Mouse (Mus musculus) CH12.LX (cell line): Measurements from ENCODE around the gene Exosc10. TPM values are rescaled to one million over a fixed set of nuclear protein-coding genes. Genes with fewer than 3 reads are reported as not detected.

ENCODE experiments used
- DNase-seq: peaks from one replicate; pipeline ENCODE4 v3.0.0-alpha.2; 2013; ENCODE audit errors: extremely low read depth
- H3K27ac ChIP-seq: 2 replicates; pipeline ENCODE4 v1.5.1; 2012; ENCODE audit warnings: low read depth, mild to moderate bottlenecking, control low read depth, moderate library complexity; ENCODE audit not compliant: insufficient read depth
- H3K27me3 ChIP-seq: replicated peaks from 2 replicates; pipeline ENCODE3; 2012; ENCODE audit warnings: inconsistent platforms
- H3K36me3 ChIP-seq, 2 experiments: replicated peaks in 1 of 2; 2 replicates each; pipeline versions ENCODE3 to v1.6.1; 2012; ENCODE audit warnings: inconsistent platforms in 1 of 2, low read length in 1 of 2, mild to moderate bottlenecking in 1 of 2, mixed read lengths in 1 of 2, moderate library complexity in 1 of 2; ENCODE audit not compliant: control insufficient read depth in 1 of 2, insufficient read depth in 1 of 2
- H3K4me1 ChIP-seq, 2 experiments: 2 replicates each; pipeline ENCODE4 v1.6.1; 2012; ENCODE audit warnings: inconsistent platforms in 1 of 2, moderate library complexity in 1 of 2; ENCODE audit not compliant: insufficient read depth in 2 of 2, control insufficient read depth in 1 of 2
- H3K4me2 ChIP-seq: 2 replicates; pipeline ENCODE4 v1.6.1; 2012; ENCODE audit warnings: low read depth, mild to moderate bottlenecking, control low read depth; ENCODE audit not compliant: poor library complexity, insufficient read depth, severe bottlenecking
- H3K4me3 ChIP-seq, 3 experiments: fragments of 150-350 bp in 1 of 3; sonication (generic) in 1 of 3; replicated peaks in 1 of 3; 2 replicates each; pipeline versions ENCODE3 to v1.5.1; 2011 to 2012; ENCODE audit warnings: low read depth in 2 of 3, low read length in 2 of 3, mild to moderate bottlenecking in 2 of 3, moderate library complexity in 2 of 3, control low read depth in 1 of 3, improper control_type of control experiment in 1 of 3, inconsistent platforms in 1 of 3, mixed read lengths in 1 of 3; ENCODE audit not compliant: poor library complexity in 1 of 3
- H3K79me2 ChIP-seq: replicated peaks from 2 replicates; pipeline ENCODE4 v1.6.1; 2012; ENCODE audit warnings: mild to moderate bottlenecking, moderate library complexity; ENCODE audit not compliant: control insufficient read depth, poor library complexity, insufficient read depth, severe bottlenecking; ENCODE audit errors: extremely low read depth
- H3K9ac ChIP-seq: 2 replicates; pipeline ENCODE4 v1.6.1; 2012; ENCODE audit warnings: low read depth, mild to moderate bottlenecking, control low read depth, moderate library complexity; ENCODE audit not compliant: insufficient read depth
- H3K9me3 ChIP-seq: replicated peaks from 2 replicates; pipeline ENCODE3; 2012; ENCODE audit warnings: low read length, inconsistent platforms, mixed read lengths
- BHLHE40 ChIP-seq: IDR thresholded peaks from 2 replicates; pipeline ENCODE4 v1.6.1; 2011; ENCODE audit warnings: mild to moderate bottlenecking, low read depth, low read length, improper control_type of control experiment
- CHD1 ChIP-seq: IDR thresholded peaks from 2 replicates; pipeline ENCODE4 v1.6.1; 2012; ENCODE audit warnings: low read depth, low read length, improper control_type of control experiment, inconsistent platforms
- CHD2 ChIP-seq: IDR thresholded peaks from 2 replicates; pipeline ENCODE4 v1.6.1; 2011; ENCODE audit warnings: low read length, improper control_type of control experiment
- CTCF ChIP-seq, 2 experiments: IDR thresholded peaks in 1 of 2; conservative IDR thresholded peaks in 1 of 2; 2 replicates each; pipeline ENCODE4 v1.5.1; 2011 to 2012; ENCODE audit warnings: low read depth in 2 of 2, low read length in 2 of 2, improper control_type of control experiment in 1 of 2, inconsistent platforms in 1 of 2, mild to moderate bottlenecking in 1 of 2, moderate library complexity in 1 of 2
- ELF1 ChIP-seq: IDR thresholded peaks from 2 replicates; pipeline ENCODE4 v1.6.1; 2014; ENCODE audit warnings: low read depth, mild to moderate bottlenecking, inconsistent platforms, low read length, improper control_type of control experiment
- EP300 ChIP-seq: IDR thresholded peaks from 2 replicates; pipeline ENCODE4 v1.6.1; 2011; ENCODE audit warnings: low read length, improper control_type of control experiment
- ETS1 ChIP-seq: conservative IDR thresholded peaks from 2 replicates; pipeline ENCODE4 v1.6.1; 2012; ENCODE audit warnings: low read depth, mild to moderate bottlenecking, inconsistent platforms, low read length, improper control_type of control experiment, moderate library complexity
- HCFC1 ChIP-seq: IDR thresholded peaks from 2 replicates; pipeline ENCODE4 v1.6.1; 2012; ENCODE audit warnings: low read depth, mild to moderate bottlenecking, inconsistent platforms, low read length, improper control_type of control experiment
- IRF4 ChIP-seq: IDR thresholded peaks from 2 replicates; pipeline ENCODE4 v1.6.1; 2014; ENCODE audit warnings: low read depth, mild to moderate bottlenecking, inconsistent platforms, low read length, improper control_type of control experiment
- JUN ChIP-seq: IDR thresholded peaks from 2 replicates; pipeline ENCODE4 v1.6.1; 2011; ENCODE audit warnings: low read depth, mild to moderate bottlenecking, low read length, improper control_type of control experiment, moderate library complexity; ENCODE audit not compliant: insufficient read depth
- JUND ChIP-seq: conservative IDR thresholded peaks from 2 replicates; pipeline ENCODE4 v1.6.1; 2011; ENCODE audit warnings: low read depth, low read length, improper control_type of control experiment
- KAT2A ChIP-seq: IDR thresholded peaks from 2 replicates; pipeline ENCODE4 v1.6.1; 2012; ENCODE audit warnings: low read length, improper control_type of control experiment, inconsistent platforms; ENCODE audit not compliant: insufficient replicate concordance
- MAFK ChIP-seq: IDR thresholded peaks from 2 replicates; pipeline ENCODE4 v1.6.1; 2011; ENCODE audit warnings: low read length, improper control_type of control experiment; ENCODE audit not compliant: insufficient replicate concordance
- MAX ChIP-seq: IDR thresholded peaks from 2 replicates; pipeline ENCODE4 v1.6.1; 2011; ENCODE audit warnings: low read length, improper control_type of control experiment
- MAZ ChIP-seq: IDR thresholded peaks from 2 replicates; pipeline ENCODE4 v1.6.1; 2012; ENCODE audit warnings: low read depth, mild to moderate bottlenecking, inconsistent platforms, low read length, improper control_type of control experiment, moderate library complexity
- MEF2A ChIP-seq: IDR thresholded peaks from 2 replicates; pipeline ENCODE4 v1.6.1; 2014; ENCODE audit warnings: low read depth, mild to moderate bottlenecking, inconsistent platforms, low read length, improper control_type of control experiment, borderline replicate concordance
- MXI1 ChIP-seq: IDR thresholded peaks from 2 replicates; pipeline ENCODE4 v1.6.1; 2011; ENCODE audit warnings: mild to moderate bottlenecking, low read depth, low read length, improper control_type of control experiment
- MYC ChIP-seq: IDR thresholded peaks from 2 replicates; pipeline ENCODE4 v1.6.1; 2011; ENCODE audit warnings: low read depth, mild to moderate bottlenecking, improper control_type of control experiment, low read length
- NELFE ChIP-seq: IDR thresholded peaks from 2 replicates; pipeline ENCODE4 v1.6.1; 2011; ENCODE audit warnings: low read depth, low read length, improper control_type of control experiment
- NRF1 ChIP-seq: IDR thresholded peaks from 2 replicates; pipeline ENCODE4 v1.6.1; 2014; ENCODE audit warnings: low read depth, mild to moderate bottlenecking, inconsistent platforms, low read length, improper control_type of control experiment, moderate library complexity
- PAX5 ChIP-seq: IDR thresholded peaks from 2 replicates; pipeline ENCODE4 v1.6.1; 2012; ENCODE audit warnings: low read length, inconsistent platforms, mixed read lengths
- POLR2AphosphoS2 ChIP-seq: IDR thresholded peaks from 2 replicates; pipeline ENCODE4 v1.6.1; 2011; ENCODE audit warnings: low read depth, low read length, improper control_type of control experiment
- RAD21 ChIP-seq: IDR thresholded peaks from 2 replicates; pipeline ENCODE4 v1.6.1; 2011; ENCODE audit warnings: low read depth, mild to moderate bottlenecking, low read length, improper control_type of control experiment, moderate library complexity
- SIN3A ChIP-seq: IDR thresholded peaks from 2 replicates; pipeline ENCODE4 v1.6.1; 2012; ENCODE audit warnings: low read length, improper control_type of control experiment, inconsistent platforms
- SMC3 ChIP-seq: IDR thresholded peaks from 2 replicates; pipeline ENCODE4 v1.6.1; 2011; ENCODE audit warnings: low read depth, low read length, improper control_type of control experiment
- TBP ChIP-seq: conservative IDR thresholded peaks from 2 replicates; pipeline ENCODE4 v1.6.1; 2011; ENCODE audit warnings: low read depth, low read length, improper control_type of control experiment
- UBTF ChIP-seq: IDR thresholded peaks from 2 replicates; pipeline ENCODE4 v1.6.1; 2012; ENCODE audit warnings: low read depth, mild to moderate bottlenecking, inconsistent platforms, low read length, improper control_type of control experiment, moderate library complexity
- USF2 ChIP-seq: conservative IDR thresholded peaks from 2 replicates; pipeline ENCODE4 v1.6.1; 2011; ENCODE audit warnings: low read depth, low read length, improper control_type of control experiment
- ZMIZ1 ChIP-seq: IDR thresholded peaks from 2 replicates; pipeline ENCODE4 v1.6.1; 2012; ENCODE audit warnings: low read depth, mild to moderate bottlenecking, inconsistent platforms, low read length, improper control_type of control experiment
- ZNF384 ChIP-seq: IDR thresholded peaks from 2 replicates; pipeline ENCODE4 v1.6.1; 2012; ENCODE audit warnings: low read depth, low read length, improper control_type of control experiment, inconsistent platforms
- dilution Hi-C: fragments of 300-500 bp; cut with MboI; formaldehyde crosslinking; loops from 2 replicates; pipeline ENCODE4 v1.14.3; 2020; ENCODE audit warnings: low sequenced_read_pairs; ENCODE audit not compliant: extremely low pct_unique_long_range_greater_than_20kb, extremely low pct_ligation_motif_present
- in situ Hi-C: fragments of 300-500 bp; cut with MboI; formaldehyde crosslinking; loops from 3 replicates; pipeline ENCODE4 v1.14.3; 2019; ENCODE audit warnings: low sequenced_read_pairs, low pct_ligation_motif_present, low pct_unique_long_range_greater_than_20kb, mixed read lengths
- polyA plus RNA-seq: library from polyadenylated mRNA; unstranded; fragments of >175 nt; gene quantifications from 2 replicates; pipeline ENCODE4 v1.2.1, GENCODE M21; 2012; ENCODE audit warnings: low read depth; ENCODE audit not compliant: insufficient read length
- total RNA-seq, 2 experiments: library from RNA; depleted of rRNA; stranded (reverse); fragments of 300-350 nt in 1 of 2; fragments of >200 nt in 1 of 2; gene quantifications; 2 replicates each; pipeline ENCODE4 v1.2.3; 2012 to 2014

Exosc10 gene
- total and polyA plus RNA-seq, 3 experiments, result 40.1 to 108 (median 61.8) TPM

- peak; percentile 87 for DNase-seq
- H3K4me2 ChIP-seq, result peak overlapping the region; percentile 95; the same call in 1 of the 2 replicates
- H3K79me2 ChIP-seq, result peaks cover 55% of the 10 kb centered on the region
- peak overlapping the region; percentile 99 for H3K9ac ChIP-seq
- dilution Hi-C loops, result no loop called here
- H3K4me3 ChIP-seq, result peak overlapping the region; percentile 87 to 99 (median 94)
- H3K27ac ChIP-seq, result peak overlapping the region; percentile 92
- in situ Hi-C loops, result no loop called here
- no peaks in the 10 kb centered on the region for H3K27me3 ChIP-seq
- H3K9me3 ChIP-seq, result no peaks in the 10 kb centered on the region
- H3K4me1 ChIP-seq, result peaks cover 6 to 42% of the 10 kb centered on the region in 2 experiments
- TF ChIP-seq POLR2AphosphoS2, result peak; percentile 89
- TF ChIP-seq CHD1, result no peak; the same call in 1 of the 2 replicates
- no peak for TF ChIP-seq JUN
- TF ChIP-seq SMC3, result no peak
- TF ChIP-seq BHLHE40, result peak; percentile 53
- no peak for TF ChIP-seq JUND
- peak; percentile 80; the same call in 1 of the 2 replicates for TF ChIP-seq MAZ
- no peak for TF ChIP-seq EP300
- TF ChIP-seq USF2, result no peak
- TF ChIP-seq RAD21, result no peak
- TF ChIP-seq NRF1, result no peak
- no peak for TF ChIP-seq MAFK
- TF ChIP-seq MAX, result peak; percentile 92
- TF ChIP-seq HCFC1, result no peak; the same call in 1 of the 2 replicates
- TF ChIP-seq MEF2A, result no peak
- TF ChIP-seq ZMIZ1, result 0 out of 2 replicates have a peak, but pooled peaks have one; percentile 19
- peak; percentile 27; the same call in 1 of the 2 replicates for TF ChIP-seq TBP
- peak; percentile 49; the same call in 1 of the 2 replicates for TF ChIP-seq KAT2A
- TF ChIP-seq SIN3A, result no peak
- TF ChIP-seq PAX5, result no peak
- TF ChIP-seq MXI1, result peak; percentile 94
- peak; percentile 38; the same call in 1 of the 2 replicates for TF ChIP-seq ELF1
- TF ChIP-seq MYC, result peak; percentile 98
- TF ChIP-seq ETS1, result no peak
- no peak; the same call in 1 of the 2 replicates for TF ChIP-seq CHD2
- TF ChIP-seq IRF4, result no peak
- TF ChIP-seq UBTF, result 0 out of 2 replicates have a peak, but pooled peaks have one; percentile 35
- TF ChIP-seq NELFE, result no peak; the same call in 1 of the 2 replicates
- no peak for TF ChIP-seq ZNF384
- 0 out of 4 replicates have a peak, but pooled peaks of 1 of the 2 experiments have one; percentile 4 for TF ChIP-seq CTCF (conservative IDR thresholded peaks at IDR 0.05 in 1 of 2, IDR thresholded peaks at IDR 0.05 in 1 of 2; ENCODE audit: low read depth in 2 of 2, low read length in 2 of 2)
- H3K36me3 ChIP-seq, result peaks cover 34 to 41% of the 10 kb centered on the region in 2 experiments
These were observed 67.8 kb downstream of the Exosc10 start for GRCm38 (mm10) chr4:148625756-148626622.
